Mouse (Mus musculus) intestine, embryonic 14.5 days (tissue): ENCODE data around the gene Pigv. TPM values are rescaled to one million over a fixed set of nuclear protein-coding genes. Genes with fewer than 3 reads are reported as not detected.

ENCODE experiments used
- microRNA-seq: library from miRNA; unstranded; fragments of <30 nt; microRNA quantifications from one replicate; pipeline ENCODE4, GENCODE M21; 2016
- polyA plus RNA-seq: library from polyadenylated mRNA; unstranded; fragments of >200 nt; fragmentation: Nextera tagmentation; extraction: Ambion mirVana; gene quantifications from 2 replicates; pipeline ENCODE4 v1.2.1, GENCODE M21; 2014

Pigv gene
- polyA plus RNA-seq, 1 experiment from 2014 or later, result 14.4 TPM

Small RNA genes within 50 kb of the gene (microRNA-seq; reads per million reads assigned to microRNA genes)
- 0.51 reads per million for gene Mir7227

Other genes with a start within 250 kb of the Pigv start
- gene Tent5b, start 192.5 kb downstream of the Pigv start, polyA plus RNA-seq, result 0.23 and 0.38 TPM in 2 replicates
- gene Trnp1, start 174.1 kb downstream of the Pigv start, polyA plus RNA-seq, result 1.1 and 2.4 TPM in 2 replicates
- 32.9 and 34.5 TPM in 2 replicates for gene Kdf1, start 153.7 kb downstream of the Pigv start, polyA plus RNA-seq
- 231 and 236 TPM in 2 replicates for gene Nudc, start 126.7 kb downstream of the Pigv start, polyA plus RNA-seq
- gene Nr0b2, start 119.3 kb downstream of the Pigv start, polyA plus RNA-seq, result 3.2 and 5.4 TPM in 2 replicates
- gene Gpatch3, start 97.9 kb downstream of the Pigv start, polyA plus RNA-seq, result 6.9 and 7.5 TPM in 2 replicates
- 19.8 TPM in 2 replicates for gene Gpn2, start 88.3 kb downstream of the Pigv start, polyA plus RNA-seq
- gene Sfn, start 70.5 kb downstream of the Pigv start, polyA plus RNA-seq, result 39.2 and 42.7 TPM in 2 replicates
- gene Zdhhc18, start 22.5 kb downstream of the Pigv start, polyA plus RNA-seq, result 1.9 and 2.2 TPM in 2 replicates
- gene Arid1a, start 84.1 kb upstream of the Pigv start, polyA plus RNA-seq, result 40.3 and 40.5 TPM in 2 replicates
- 116 and 120 TPM in 2 replicates for gene Rps6ka1, start 215.2 kb upstream of the Pigv start, polyA plus RNA-seq